Mouse (Mus musculus) embryonic facial prominence, embryonic 10.5 days (tissue): Measurements from ENCODE around the gene Chmp2b. TPM values are rescaled to one million over a fixed set of nuclear protein-coding genes. Genes with fewer than 3 reads are reported as not detected.
A peak's percentile ranks its signal among the peaks of the same experiment; 100 is the strongest.

Experiments
- DNase-seq: peaks from one replicate; pipeline ENCODE4 v3.0.0-alpha.2; 2017; ENCODE audit warnings: low spot score
- H3K27ac ChIP-seq: fragments of 300-500 bp; sonication (generic); replicated peaks from 2 replicates; pipeline ENCODE4 v1.5.1; 2016; ENCODE audit warnings: mild to moderate bottlenecking
- H3K27me3 ChIP-seq: fragments of 300-500 bp; sonication (generic); replicated peaks from 2 replicates; pipeline ENCODE4 v1.6.1; 2016; ENCODE audit warnings: low read depth, mild to moderate bottlenecking; ENCODE audit not compliant: poor library complexity, severe bottlenecking
- H3K36me3 ChIP-seq: fragments of 300-500 bp; sonication (generic); replicated peaks from 2 replicates; pipeline ENCODE4 v1.6.1; 2016; ENCODE audit warnings: mild to moderate bottlenecking, moderate library complexity
- H3K4me1 ChIP-seq: fragments of 300-500 bp; sonication (generic); 2 replicates; pipeline ENCODE4 v1.6.1; 2016
- H3K4me3 ChIP-seq: fragments of 300-500 bp; sonication (generic); 2 replicates; pipeline ENCODE4 v1.5.1; 2016; ENCODE audit warnings: mild to moderate bottlenecking, moderate library complexity
- H3K9me3 ChIP-seq: fragments of 300-500 bp; sonication (generic); 2 replicates; pipeline ENCODE4 v1.6.1; 2016; ENCODE audit warnings: mild to moderate bottlenecking
- WGBS: fragments of 180-500 bp; shearing (Covaris S2); methylation state at CpG from one replicate; pipeline ENCODE4 v1.1.7; 2016; 5-methylcytosine and 5-hydroxymethylcytosine counted together
- polyA plus RNA-seq: library from polyadenylated mRNA; unstranded; fragments of >200 nt; fragmentation: Nextera tagmentation; extraction: Ambion mirVana; gene quantifications from 2 replicates; pipeline ENCODE4 v1.2.1, GENCODE M21; 2016

The Chmp2b gene
- polyA plus RNA-seq, 1 experiment from 2014 or later, result 60.9 TPM

DNA sequence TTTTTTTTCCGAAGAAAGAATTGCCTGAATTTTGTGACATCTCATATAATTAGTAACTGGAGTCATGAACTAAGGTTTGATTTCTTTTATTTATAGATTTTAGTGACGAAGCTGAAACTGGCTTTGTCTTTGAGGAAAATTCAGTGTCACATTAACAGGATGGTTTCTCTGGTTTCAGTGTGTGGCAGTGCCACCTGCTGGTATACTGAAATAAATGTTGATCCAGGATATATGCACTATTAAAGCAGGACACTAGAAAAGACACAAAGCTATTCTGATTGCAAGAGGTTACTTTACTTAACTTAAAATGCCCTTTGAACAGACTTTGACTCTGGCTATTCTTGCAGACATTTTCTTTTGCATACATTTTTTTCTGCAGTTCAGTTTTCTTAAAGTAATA, 65.5 kb downstream of the Chmp2b start:
- peak; percentile 43 for DNase-seq
- Histone ChIP-seq H3K4me1 (no peaks in the 10 kb centered on the region), H3K4me3 (no peak overlapping the region), H3K36me3 (no peaks in the 10 kb centered on the region), H3K27ac (no peak overlapping the region), H3K9me3 (no peaks in the 10 kb centered on the region), H3K27me3 (no peaks in the 10 kb centered on the region)
- 52% methylated on average over 2 of the region's 2 CpGs for WGBS

DNA sequence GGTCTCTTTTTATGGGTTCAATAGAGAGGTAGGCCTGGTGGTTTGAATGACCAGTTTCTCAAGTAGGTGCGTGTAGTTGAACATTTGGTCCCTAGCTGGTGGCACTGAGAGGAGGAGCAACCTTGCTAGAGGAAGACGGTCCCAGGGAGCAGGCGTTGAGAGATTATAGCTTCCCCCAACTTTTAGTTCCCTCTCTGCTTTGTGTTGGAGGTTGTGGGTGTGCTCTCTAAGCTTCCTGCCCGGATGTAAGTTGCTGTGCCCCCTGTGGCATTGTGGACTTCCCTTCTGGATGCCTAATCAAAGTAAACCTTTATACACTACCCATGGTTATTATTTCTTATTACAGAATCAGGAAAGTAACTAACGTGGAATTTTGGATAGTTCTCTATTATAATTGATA, 66.5 kb downstream of the Chmp2b start:
- no peaks in the 10 kb centered on the region for H3K9me3 ChIP-seq

More for the DNA sequence above, 66.5 kb downstream of the Chmp2b start:
- DNase-seq, result no peak
- WGBS, result 83% methylated on average over 5 of the region's 5 CpGs
- H3K36me3 ChIP-seq, result no peaks in the 10 kb centered on the region
- no peaks in the 10 kb centered on the region for H3K27me3 ChIP-seq
- no peaks in the 10 kb centered on the region for H3K4me1 ChIP-seq
- H3K27ac ChIP-seq, result no peak overlapping the region
- H3K4me3 ChIP-seq, result no peak overlapping the region

Other genes starting within 250 kb of the Chmp2b start
- gene Pou1f1, start 42.2 kb downstream of the Chmp2b start, polyA plus RNA-seq, result not detected in 2 replicates